ENCODE assay signal across 11 mouse cellular contexts in the genomic region with DNA sequence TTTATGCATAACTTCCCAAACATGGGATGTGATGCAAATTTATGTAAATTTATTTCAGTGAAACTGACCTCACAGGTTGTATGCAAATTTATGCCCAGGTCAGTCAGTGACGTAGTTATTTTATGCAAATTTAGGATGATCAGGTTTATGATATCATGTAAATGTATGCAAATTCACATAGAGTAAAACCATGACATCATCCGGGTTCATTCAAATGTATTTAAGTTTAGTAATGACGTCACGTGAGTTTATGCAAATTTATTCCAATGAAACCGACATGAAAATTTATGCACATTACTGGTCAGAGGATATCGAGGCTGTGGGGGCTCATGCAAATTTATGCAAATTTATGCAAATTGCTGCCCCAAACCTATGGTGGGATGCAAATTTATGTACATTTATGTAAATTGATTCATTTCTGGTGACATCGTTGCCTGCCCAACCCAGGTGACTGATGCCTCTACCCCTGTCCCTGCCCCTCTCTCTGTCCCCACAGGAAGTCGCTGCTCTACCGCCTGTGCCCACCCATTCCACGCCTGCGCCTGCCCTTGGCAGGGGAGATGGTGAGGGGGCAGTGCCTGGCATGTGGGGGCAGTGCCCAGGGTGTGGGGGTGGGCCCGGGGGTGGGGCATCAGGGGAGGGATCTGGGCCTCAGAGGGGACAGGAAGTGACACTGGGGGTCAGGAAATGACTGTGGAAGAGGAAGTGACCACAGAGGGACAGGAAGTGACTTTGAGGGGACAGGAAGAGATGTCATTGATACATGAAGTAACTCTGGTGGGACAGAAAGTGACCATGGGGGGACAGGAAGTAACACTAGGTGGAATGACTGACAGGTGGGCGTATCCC. TPM values are rescaled to one million over a fixed set of nuclear protein-coding genes. Genes with fewer than 3 reads are reported as not detected.
DNase-seq lines count a peak whose midpoint lies in the region; ATAC-seq and TF ChIP-seq lines count a peak whose summit lies in the region.
"Had no signal": no experiment of that assay in that cellular context is flagged by ENCODE, and none has a peak within 500 bp of the region (broad histone marks: within the 10 kb centered on the region; RNA-seq: fewer than 3 reads in every experiment).

No protein-coding gene starts in this region.

- peak; percentile 7; the same call in 1 of the 2 replicates for ATAC-seq in heart, embryonic 14.5 days (ENCODE audit: insufficient number of reproducible peaks, insufficient read depth, low FRiP score, low read depth)
- peak; percentile 15; the same call in 1 of the 2 replicates for ATAC-seq in stomach, postnatal 0 days (ENCODE audit: low FRiP score, low TSS enrichment)

- no peak overlapping the region for H3K4me3 ChIP-seq in heart, embryonic 14.5 days (ENCODE audit: control insufficient read depth in 1 of 2, insufficient read depth in 1 of 2, low read depth in 1 of 2, low read length in 2 of 2)
- no peak overlapping the region for H3K4me3 ChIP-seq in stomach, postnatal 0 days (ENCODE audit: low read depth, low read length)

- no peak for TF ChIP-seq CTCF in stomach, postnatal 0 days (IDR thresholded peaks at IDR 0.05; ENCODE audit: low read depth)

- H3K36me3 ChIP-seq in heart, embryonic 14.5 days (ENCODE audit: control insufficient read depth, insufficient read depth, low read length): no peaks in the 10 kb centered on the region; the same call in 1 of the 2 replicates
- H3K36me3 ChIP-seq in stomach, postnatal 0 days (ENCODE audit: control insufficient read depth, insufficient read depth, low read length): no peaks in the 10 kb centered on the region

- no peaks in the 10 kb centered on the region for H3K4me1 ChIP-seq in heart, embryonic 14.5 days (ENCODE audit: control insufficient read depth in 2 of 2, insufficient read depth in 2 of 2, low read length in 2 of 2)
- H3K4me1 ChIP-seq in stomach, postnatal 0 days (replicated peaks; ENCODE audit: control insufficient read depth, insufficient read depth): no peaks in the 10 kb centered on the region

- DNase-seq in heart, adult 9 months (ENCODE audit: low spot score in 2 of 2): no peak
- DNase-seq in retina, postnatal 1 day: peak; percentile 3
- DNase-seq in retina, embryonic 14.5 days (ENCODE audit: low spot score): no peak
- DNase-seq in induced T-regulatory cell, adult 2 months (ENCODE audit: low read depth): peak; percentile 36
- no peak for DNase-seq in stomach, postnatal 0 days (ENCODE audit: low spot score)
- no peak for DNase-seq in kidney, postnatal 14 days
- no peak for DNase-seq in urinary bladder, postnatal 14 days (ENCODE audit: low spot score)
- DNase-seq: cerebellum, adult 2 months; lung, adult 2 months had no signal

- peaks cover 57% of the 10 kb centered on the region for H3K9me3 ChIP-seq in heart, embryonic 14.5 days (ENCODE audit: control insufficient read depth, low read length)
- H3K9me3 ChIP-seq in stomach, postnatal 0 days (ENCODE audit: control insufficient read depth, low read length): peaks cover 7% of the 10 kb centered on the region; the same call in 1 of the 2 replicates

- 92% methylated on average over 13 of the region's 13 CpGs for WGBS in heart, embryonic 14.5 days
- 94% methylated on average over 13 of the region's 13 CpGs for WGBS in stomach, postnatal 0 days

- no peaks in the 10 kb centered on the region for H3K27me3 ChIP-seq in heart, embryonic 14.5 days (ENCODE audit: control insufficient read depth, insufficient read depth, low read length)
- no peaks in the 10 kb centered on the region for H3K27me3 ChIP-seq in stomach, postnatal 0 days (ENCODE audit: control insufficient read depth, insufficient read depth, low read length)

- no peak overlapping the region for H3K4me2 ChIP-seq in heart, embryonic 14.5 days (ENCODE audit: low read length)
- H3K4me2 ChIP-seq in stomach, postnatal 0 days (replicated peaks; ENCODE audit: low read depth): no peak overlapping the region

- TF ChIP-seq EP300 in stomach, postnatal 0 days (optimal IDR thresholded peaks at IDR 0.05): no peak

- H3K9ac ChIP-seq in heart, embryonic 14.5 days (ENCODE audit: low read length): no peak overlapping the region
- H3K9ac ChIP-seq in stomach, postnatal 0 days (ENCODE audit: low read length): no peak overlapping the region

- no peak overlapping the region for H3K27ac ChIP-seq in heart, embryonic 14.5 days (replicated peaks in 1 of 2; ENCODE audit: control insufficient read depth in 1 of 2, insufficient read depth in 1 of 2, low read depth in 2 of 2, low read length in 2 of 2)
- no peak overlapping the region for H3K27ac ChIP-seq in stomach, postnatal 0 days (replicated peaks)

RNA-seq across cellular contexts. Expression of a gene that starts 8.7 kb away (rescaled TPM):
- 2.7 and 2.9 TPM in 2 replicates for polyA plus RNA-seq in heart, embryonic 14.5 days (2014; fragmentation: Nextera tagmentation; extraction: Ambion mirVana)
- 2.7 and 3.9 TPM in 2 replicates for polyA plus RNA-seq in stomach, postnatal 0 days (2015; fragmentation: Nextera tagmentation; extraction: Ambion mirVana)

RNA-seq across cellular contexts. Expression of a gene that starts 32.1 kb away (rescaled TPM):
- polyA plus RNA-seq in heart, embryonic 14.5 days (2014; fragmentation: Nextera tagmentation; extraction: Ambion mirVana): not detected in 2 replicates
- polyA plus RNA-seq in stomach, postnatal 0 days (2015; fragmentation: Nextera tagmentation; extraction: Ambion mirVana): 0.02 TPM in 1 of 2 replicates, not detected in the other
- polyA plus RNA-seq: lung, adult 2 months; thymus, postnatal 0 days had no signal

RNA-seq across cellular contexts. Expression of a gene that starts 46.4 kb away (rescaled TPM):
- not detected in 2 replicates for polyA plus RNA-seq in heart, embryonic 14.5 days (2014; fragmentation: Nextera tagmentation; extraction: Ambion mirVana)
- polyA plus RNA-seq in stomach, postnatal 0 days (2015; fragmentation: Nextera tagmentation; extraction: Ambion mirVana): not detected in 2 replicates
- polyA plus RNA-seq: cerebellum, adult 2 months; lung, adult 2 months; thymus, postnatal 0 days had no signal

Comparison
In these comparisons a context has a peak if more than half of its experiments do, and no peak if none do; other contexts are left out.
1. DNase-seq: peak in retina, postnatal 1 day (single experiment) and induced T-regulatory cell, adult 2 months (single experiment); none in heart, adult 9 months (0 of 2), retina, embryonic 14.5 days (single experiment), stomach, postnatal 0 days (single experiment), kidney, postnatal 14 days (single experiment) and urinary bladder, postnatal 14 days (single experiment).